Mouse (Mus musculus): ENCODE results near the gene Tex44.
A peak's percentile ranks its signal among the peaks of the same experiment; 100 is the strongest.

The Tex44 gene

DNA sequence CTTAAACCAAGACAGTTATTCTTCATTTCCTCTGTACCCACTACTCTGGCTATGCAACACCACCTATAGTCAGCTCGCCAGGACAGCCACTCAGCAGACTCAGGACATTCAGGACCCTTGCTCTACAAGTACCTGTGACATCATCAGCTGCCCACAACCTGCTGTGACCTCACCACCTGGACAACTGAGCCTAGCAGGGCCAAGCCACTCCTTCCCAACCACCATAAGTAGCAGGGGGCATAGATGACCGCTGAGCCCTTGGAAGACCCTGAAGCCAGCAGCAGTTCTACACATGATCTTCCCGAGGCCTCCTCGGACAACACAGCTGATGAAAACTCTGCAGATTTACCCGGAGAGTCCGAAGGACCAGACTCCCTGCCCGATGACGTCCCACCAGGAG is at the start of gene Tex44, which contains the start of gene Nmur1:
TSS of gene Tex44 (plus strand) at position 202 of the 400 bp plus-strand sequence.
TSS of gene Nmur1 (minus strand) at position 101 of the 400 bp plus-strand sequence.
- DNase-seq (ENCODE audit: low spot score) = no peak

DNA sequence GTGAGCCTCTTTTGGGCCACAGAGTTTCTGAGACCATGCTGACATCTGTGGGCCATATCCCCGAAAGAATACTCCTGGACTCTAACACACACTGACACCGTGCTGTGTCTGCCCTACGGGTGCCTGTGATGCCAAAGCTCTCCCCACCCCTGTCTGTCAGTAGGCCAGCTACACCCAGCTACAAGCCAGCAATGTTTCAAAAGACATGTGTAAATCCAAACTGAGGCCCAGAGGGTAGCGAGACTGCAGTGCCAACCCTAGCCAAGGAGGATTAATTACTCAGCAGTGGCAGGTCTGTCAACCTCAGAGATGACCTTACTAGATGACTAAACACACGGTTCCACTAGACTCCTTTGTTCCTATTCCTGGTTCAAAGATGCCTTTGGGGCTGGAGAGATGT is 49.8 kb upstream of the Tex44 start:
- no peak for DNase-seq (ENCODE audit: low spot score)

DNA sequence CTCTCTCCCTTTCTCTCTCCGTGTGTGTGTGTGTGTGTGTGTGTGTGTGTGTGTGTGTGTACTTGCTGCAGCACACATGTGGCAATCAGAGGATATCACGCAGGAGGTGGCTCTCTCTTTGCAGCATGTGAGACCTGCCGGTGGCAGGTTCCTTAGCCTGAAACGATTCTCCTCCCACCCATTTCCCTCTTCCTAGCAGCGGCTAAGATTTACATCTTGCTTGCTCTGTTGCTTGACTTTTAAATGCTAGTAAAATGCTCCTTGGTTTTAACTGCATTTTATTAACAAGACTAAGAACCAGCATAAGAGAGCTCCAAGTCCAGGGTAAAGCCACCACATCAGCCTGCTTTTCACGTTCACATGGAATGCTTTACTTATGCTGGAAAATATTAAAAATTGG is 47.5 kb upstream of the Tex44 start:
- DNase-seq (ENCODE audit: low spot score) = no peak

DNA sequence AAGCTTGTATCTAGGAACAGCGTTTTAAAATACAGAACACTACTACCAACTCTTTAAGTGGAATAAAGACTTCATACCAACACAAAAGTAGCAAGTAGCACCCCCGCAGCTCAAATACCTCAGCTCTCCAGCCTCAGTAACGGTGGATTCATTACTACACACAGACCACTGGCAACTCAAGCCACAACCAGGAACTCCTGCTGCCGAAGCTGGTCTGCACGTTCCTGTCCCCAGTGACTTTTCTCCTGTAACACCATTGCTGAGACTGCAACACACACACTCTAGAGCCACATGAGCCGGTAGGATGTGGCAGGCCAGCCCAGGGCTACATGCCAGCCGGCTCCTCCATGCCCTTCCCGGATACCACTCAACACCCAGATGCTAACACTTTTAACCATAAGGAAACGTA is 47.0 kb upstream of the Tex44 start:
- no peak for DNase-seq (ENCODE audit: low spot score)

DNA sequence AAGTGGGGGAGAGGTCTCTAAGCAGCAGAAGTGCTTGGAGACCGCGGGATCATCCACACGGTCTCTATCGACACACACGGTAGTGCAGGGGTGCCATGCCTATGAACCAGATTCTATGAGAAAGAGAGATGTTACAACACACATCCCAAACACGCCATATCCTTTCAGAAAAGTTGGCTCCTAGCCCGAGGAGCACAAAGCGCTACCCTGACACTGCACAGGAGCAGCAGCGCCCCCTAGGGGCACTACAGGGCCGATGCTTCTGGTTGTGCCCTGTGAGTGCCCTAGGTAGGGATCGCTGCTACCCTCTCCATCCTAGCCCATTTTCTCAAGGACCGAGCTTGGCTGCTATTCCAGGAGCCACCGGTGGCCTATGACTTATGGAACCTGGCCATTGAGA is 45.1 kb upstream of the Tex44 start:
- peak; percentile 79 for DNase-seq (ENCODE audit: low spot score)

DNA sequence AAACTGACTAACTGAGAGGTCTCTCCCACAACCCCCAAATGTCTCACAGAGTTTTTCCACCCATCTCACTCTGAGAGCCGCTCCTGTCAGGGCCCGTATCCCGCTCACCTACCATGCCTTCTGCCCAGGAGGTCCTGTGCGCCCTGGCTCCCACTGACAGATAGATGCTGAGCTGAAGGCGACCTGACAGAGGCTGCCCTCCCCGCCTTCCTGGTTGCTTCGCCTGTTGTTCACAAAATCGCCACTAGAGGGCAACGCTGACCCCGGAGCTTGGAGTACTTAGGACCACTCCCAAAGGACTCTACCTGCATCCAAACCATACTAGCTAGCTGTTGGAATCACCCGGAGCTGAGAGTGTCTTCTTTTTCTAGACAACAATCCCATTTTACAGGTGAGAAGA is 36.9 kb upstream of the Tex44 start:
- DNase-seq (ENCODE audit: low spot score) = peak; percentile 77

DNA sequence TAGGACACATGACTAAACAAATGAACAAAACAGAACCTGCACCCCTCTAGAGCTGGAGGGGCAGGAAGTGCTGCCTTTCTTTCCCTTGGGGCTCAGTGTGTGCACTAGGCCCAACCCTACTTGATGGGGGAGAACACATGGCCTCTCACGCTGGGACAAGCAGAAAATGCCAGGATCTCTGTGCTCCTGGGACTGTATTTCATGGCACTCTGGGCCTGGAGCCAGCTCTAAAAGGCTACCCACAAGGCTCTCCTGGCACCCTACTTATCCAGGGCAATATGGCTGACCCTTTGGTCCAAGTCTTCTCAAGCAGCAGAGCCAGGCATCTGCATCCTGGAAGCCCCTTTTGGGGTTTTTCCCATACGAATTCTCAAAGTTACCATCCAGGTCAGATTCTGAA is 34.7 kb upstream of the Tex44 start:
- no peak for DNase-seq (ENCODE audit: low spot score)

DNA sequence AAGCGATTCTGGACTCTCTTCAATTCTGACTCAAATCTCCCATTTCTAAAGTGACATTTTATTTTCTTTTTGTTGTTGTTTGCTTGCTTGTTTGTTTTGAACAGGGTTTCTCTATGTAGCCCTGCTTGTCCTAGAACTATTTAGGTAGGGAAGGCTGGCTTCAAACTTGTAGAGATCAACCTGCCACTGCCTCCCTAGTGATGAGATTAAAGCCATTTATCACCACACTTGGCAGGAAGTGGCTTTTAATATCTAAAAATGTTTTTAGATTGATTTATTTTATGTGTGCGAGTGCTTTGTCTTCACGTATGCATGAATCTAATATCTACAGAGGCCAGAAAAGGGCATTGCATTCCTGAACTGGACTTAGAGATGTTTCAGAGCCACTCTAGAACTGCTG is 32.9 kb upstream of the Tex44 start:
- DNase-seq (ENCODE audit: low spot score) = no peak

DNA sequence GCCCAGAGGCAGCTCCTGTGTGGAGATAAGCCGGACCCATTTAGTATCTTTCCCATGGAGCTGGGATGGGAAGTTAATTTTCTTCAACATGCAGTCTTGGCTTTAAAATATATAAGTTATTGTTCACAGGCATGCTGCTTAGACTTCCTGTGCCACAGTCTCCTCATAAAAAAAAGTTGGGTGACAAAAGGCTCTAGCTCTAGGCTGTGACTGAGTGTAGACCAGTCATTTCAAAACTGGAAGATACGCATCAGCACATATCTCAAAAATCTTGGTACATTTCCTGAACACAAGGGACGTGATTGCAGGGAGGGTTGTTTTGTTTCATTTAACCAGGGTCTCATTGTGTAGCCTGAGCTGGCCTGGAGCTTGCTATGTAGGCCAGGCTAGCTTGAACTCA is 31.9 kb upstream of the Tex44 start:
- no peak for DNase-seq (ENCODE audit: low spot score)

DNA sequence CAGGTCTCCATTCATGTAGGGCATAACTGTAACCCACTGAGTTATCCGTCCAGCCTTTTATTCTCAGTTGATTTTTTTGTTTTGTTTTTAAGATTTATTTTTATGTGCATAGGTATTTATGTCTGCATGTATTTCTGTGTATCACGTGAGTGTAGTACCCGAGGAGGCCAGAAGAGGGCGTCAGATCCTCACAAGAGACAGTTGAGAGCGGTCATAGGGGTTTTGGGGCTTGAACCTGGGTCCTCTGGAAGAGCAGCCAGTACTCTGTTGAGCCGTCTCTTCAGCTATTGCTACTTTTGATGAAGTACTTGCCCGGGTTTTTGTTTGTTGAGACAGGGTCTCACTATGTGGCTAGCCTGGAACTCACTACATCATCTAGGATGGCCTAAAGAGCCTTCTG is 30.2 kb upstream of the Tex44 start:
- DNase-seq (ENCODE audit: low spot score) = peak; percentile 29

DNA sequence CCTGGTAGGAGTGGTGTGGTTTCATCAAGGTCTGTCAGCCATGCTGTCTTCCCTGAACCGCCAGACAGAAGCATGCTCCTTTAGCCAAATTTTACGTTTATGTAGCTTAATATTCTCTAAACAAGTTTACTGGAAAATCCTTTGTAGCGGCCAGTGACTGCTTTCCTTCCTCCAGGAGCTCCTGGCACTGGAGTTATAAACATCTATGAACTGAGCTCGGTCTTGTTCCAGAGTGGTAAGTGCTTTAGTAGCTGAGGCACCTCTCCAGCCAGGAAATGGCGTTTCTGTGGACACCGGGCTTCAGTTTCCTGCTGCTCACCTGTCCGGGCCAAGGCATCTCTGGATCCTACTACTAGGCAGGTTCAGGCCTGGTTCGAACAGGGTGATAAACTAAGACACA is 28.5 kb upstream of the Tex44 start:
- DNase-seq (ENCODE audit: low spot score) = no peak

DNA sequence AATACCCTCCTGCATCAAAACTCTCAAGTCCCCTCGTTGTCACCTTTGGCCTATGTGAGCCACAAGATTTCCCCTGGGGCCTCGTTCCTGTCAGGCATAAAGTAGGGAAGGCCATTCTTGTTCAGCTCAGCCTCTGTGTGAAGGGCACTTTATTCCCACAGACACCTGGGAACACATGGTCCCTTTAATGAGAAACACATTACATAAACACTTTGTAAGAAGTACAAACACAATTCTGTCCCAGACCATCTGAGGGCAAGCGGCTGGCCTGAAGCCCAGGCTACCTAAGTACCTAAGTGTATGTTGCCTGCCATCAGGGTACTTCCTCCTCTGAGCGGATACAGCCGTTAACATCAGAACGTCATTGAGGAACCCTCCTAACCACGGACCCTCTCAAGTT is 27.9 kb upstream of the Tex44 start:
- no peak for DNase-seq (ENCODE audit: low spot score)

DNA sequence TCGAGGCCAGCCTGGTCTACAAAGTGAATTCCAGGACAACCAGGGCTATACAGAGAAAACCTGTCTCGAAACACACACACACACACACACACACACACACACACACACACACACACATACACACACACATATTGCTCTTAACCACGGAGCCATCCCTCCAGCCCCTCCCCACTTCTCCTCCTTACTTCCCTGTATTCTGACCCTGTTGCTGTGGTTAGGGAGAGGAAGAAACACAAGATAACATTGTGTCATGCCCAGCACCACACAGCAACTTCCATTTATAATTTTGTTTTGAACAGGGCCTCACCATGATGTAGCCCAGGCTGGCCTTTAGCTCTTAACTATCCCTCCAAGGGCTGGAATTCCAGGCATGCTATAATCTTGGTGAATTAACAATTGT is 26.8 kb upstream of the Tex44 start:
- no peak for DNase-seq (ENCODE audit: low spot score)

DNA sequence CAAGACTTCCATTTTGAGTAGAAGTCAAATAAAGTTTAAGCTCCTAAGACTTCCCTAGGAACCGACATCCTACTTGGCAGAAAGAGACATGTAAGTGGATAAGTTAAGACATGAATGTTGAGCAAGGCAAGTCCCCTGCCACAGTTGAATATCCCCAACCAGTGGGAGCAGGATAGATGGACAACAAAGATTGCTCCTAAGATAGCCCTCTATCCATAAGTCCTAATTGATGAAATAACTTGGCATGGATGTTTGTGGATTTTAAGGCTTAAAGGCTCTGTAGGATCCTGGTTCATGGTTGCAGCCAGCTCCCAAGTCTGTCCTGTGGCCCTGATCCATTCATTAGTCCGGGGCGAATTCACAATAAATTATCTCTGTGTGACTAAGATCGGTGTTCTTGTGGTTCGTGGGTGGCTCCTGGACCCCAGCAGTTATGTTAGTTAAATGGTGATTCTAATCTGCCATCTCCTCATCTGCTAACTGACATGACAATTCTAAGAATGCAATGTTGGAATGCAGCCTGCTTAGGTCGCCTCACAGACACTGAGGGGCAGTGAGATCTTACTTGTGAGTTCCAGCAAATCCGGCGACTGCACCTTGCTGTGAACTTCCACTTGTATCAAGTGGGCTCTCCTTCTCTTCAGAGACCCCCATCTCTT is 25.9 kb upstream of the Tex44 start:
- DNase-seq (ENCODE audit: low spot score) = no peak

DNA sequence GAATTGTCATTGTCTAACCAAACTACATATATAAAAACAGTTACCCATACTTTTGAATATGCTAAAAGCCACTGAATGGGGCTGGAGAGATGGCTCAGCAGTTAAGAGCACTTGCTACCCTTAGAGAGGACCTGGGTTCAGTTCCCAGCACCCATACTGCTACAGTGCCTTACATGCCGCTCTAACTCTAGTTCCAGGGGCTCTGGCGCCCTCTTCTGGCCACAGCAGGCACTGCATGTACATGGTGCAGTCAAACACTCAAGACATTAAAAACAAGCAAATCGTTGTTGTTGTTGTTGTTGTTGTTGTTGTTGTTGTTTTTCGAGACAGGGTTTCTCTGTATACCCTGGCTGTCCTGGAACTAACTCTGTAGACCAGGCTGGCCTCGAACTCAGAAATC is 21.3 kb upstream of the Tex44 start:
- peak; percentile 49 for DNase-seq (ENCODE audit: low spot score)

DNA sequence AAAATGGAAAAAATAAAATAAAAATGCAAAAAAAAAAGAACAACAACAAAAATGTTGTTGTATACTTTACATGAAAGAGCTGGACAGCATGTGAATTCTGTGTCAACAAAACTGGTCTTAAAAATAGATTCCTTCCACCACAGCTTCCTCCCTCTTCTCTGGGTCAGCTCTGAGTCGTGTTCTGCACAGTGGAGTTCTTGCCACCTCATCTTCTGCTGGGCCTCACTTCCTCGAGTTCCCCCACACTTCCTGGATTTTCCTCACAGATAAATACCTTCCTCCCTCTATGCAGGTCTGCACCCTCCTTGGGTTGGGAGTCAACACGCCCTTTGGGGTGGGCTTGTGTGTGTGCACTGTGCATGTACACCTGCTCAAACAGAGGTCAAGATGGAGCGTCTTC is 19.8 kb upstream of the Tex44 start:
- DNase-seq (ENCODE audit: low spot score) = no peak

DNA sequence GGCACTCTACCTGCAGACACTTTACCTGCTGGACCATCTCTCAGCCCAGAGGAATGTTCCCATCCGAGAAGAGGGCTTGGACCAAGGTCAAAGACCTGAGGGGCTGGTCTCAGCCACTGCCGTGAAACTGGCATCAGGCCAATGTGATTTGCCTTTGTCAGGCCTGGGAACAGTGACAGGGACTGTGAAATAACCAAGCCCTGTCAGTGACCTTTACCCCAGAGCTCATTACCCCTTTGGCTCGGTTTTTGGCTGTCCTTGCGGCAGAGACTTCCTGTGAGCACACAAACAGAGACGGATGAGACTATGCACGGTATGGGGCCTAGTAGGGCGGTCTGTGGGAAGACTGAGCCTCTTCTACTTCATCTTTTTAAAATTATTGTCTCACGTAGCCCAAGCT is 19.2 kb upstream of the Tex44 start:
- no peak for DNase-seq (ENCODE audit: low spot score)

DNA sequence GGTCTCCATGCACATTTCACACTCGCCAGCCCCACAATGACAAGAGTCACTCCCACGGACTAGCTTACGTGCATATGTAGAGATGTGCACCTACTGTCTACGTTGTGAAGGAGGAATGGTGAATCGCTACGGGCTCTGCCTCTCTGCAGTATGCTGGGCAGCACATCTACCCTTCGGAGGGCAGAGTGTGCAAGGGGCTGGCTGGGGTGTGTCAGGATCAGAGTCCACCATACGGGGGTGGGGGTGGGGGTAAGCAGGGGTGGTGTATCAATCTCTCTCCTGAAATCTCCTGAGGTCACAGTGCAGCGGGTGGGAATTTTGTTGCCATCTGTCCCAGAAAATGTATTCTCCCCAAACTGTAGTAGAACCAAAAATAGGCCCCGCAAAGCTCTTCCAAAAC is 17.6 kb upstream of the Tex44 start:
- no peak for DNase-seq (ENCODE audit: low spot score)

DNA sequence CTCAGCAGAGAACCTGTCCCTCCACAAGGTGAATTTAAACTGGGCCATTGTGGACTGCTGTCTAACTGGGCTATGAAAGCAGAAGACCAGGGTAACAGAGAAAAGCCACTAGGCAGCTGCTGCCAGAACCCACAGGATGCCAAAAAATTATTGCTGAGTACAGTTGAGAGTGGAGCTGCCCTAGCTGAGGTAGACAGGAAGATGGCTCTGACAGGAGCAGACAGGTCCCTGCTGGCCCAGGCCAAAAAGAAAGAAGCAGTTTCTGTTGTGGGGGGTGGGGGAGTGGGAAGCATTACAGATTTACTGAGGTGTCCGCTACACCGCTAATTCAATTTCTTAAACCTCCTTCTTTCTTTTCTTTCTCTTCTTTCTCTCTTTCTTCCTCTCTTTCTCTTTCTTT is 16.7 kb upstream of the Tex44 start:
- no peak for DNase-seq (ENCODE audit: low spot score)

DNA sequence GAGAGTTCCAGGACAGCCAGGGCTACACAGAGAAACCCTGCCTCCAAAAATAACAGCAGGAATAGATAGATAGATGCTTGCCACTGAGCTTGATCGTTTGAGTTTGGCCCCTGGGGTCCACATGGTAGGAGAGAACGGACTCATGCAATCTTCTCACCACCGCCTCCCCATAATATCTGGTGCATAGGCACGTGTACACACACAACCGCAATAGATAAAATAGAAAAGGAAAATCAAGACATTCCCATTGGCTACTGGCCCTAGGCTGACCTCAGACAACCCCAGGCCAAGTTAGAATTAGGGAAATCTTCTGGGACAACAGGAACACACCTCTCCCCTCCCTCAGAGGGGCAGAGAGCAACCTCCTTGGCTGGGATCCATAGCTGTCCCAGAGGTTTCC is 11.4 kb upstream of the Tex44 start:
- no peak for DNase-seq (ENCODE audit: low spot score)

DNA sequence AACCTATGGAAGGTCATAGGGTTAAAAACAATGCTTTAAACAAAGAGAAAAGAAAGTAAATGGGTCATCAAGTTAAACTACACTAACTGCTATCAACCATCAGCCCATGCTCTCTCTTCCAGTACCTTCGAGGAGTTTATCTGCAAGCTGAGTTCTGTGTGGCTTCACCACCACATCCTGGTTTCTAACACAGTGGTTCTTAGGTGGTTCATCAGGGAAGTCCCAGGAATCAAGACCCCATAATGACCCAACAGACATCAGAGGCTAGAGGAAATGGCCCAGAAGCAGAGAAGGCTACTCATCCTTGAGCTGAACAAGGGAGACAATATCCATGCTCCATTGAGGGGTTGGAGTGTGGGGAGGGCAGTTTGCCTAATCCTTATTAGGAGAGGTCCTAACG is 11.0 kb upstream of the Tex44 start:
- DNase-seq (ENCODE audit: low spot score) = no peak

DNA sequence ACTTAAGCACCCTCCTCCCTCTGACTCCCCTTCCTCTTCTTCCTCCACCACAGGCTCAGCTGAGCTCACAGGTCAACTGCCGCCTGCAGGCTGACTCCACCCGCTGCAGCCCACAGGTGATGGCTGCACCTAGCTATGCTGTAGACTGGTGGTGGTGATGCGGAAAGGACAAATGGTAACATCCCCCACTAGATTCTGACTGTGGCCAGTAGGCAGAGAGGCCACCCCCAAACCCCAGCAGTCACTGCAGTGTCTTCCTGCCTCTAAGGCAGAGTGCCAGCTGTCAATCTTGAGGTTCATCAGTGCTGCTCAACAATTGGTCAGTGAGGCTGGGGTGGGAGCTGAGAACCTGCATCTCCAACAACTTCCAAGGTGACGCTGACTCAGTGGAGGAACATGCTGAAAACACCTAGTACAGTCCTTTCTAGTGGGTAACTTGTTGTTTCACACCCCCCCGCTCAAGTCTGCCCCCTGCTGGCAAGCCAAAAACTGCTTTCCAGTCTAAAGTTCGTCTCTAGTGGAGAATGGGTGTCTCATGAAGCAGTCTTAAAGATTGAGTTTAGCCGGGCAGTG is 10.4 kb upstream of the Tex44 start:
- no peak for DNase-seq (ENCODE audit: low spot score)

DNA sequence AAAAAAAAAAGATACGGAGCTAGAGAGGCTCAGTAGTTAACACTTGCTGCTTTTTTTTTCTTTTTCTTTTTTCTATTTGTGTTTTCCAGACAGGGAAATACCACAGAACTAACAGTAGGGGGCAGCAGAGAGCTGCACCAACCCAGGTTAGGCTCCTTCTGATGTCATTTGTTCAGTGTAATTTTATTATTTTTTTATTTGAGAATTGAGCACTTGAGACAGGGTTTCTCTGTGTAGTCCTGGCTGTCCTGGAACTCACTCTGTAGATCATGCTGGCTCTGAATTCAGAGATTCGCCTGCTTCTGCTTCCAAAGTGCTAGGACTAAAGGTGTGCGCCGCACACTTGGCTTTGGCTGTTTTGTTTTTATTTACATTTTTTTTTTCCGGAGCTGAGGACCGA is 9.8 kb upstream of the Tex44 start:
- no peak for DNase-seq (ENCODE audit: low spot score)

DNA sequence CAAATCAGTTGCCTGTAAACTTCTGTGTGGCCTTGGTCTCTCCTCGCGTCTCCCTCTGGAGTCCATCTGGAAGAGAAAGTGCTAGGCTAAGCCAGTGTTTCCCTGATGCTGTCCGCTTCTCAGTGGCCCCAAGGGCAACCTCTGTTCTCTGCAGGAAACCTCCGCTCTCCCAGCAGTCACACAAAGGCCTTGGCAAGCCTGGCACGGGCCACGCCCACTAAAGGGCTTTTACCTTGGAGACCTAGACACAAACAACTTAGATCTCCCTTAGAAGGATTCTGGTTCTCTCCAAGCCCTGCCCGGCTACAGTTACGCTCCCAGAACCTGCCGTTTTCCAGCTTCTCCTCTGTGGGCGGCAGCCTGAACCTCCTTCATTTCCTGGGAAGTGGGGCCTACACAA is 5.1 kb upstream of the Tex44 start:
- DNase-seq (ENCODE audit: low spot score) = peak; percentile 35
